Mouse (Mus musculus) retina, embryonic 14.5 days (tissue): ENCODE measurements around the gene Brd4.
A peak's percentile ranks its signal among the peaks of the same experiment; 100 is the strongest.

Experiments used
- DNase-seq: peaks from one replicate; pipeline ENCODE4 v3.0.0-alpha.2; 2015; ENCODE audit warnings: low spot score

Brd4 gene

GRCm38 (mm10) chr17:32280575-32280974 lies 3.9 kb downstream of the Brd4 start:
- DNase-seq: no peak

- DNase-seq: no peak
Observed at GRCm38 (mm10) chr17:32277201-32277600, 7.3 kb downstream of the Brd4 start.

GRCm38 (mm10) chr17:32275568-32275967 lies 9.0 kb downstream of the Brd4 start:
- DNase-seq: no peak

GRCm38 (mm10) chr17:32269151-32269550 lies 15.4 kb downstream of the Brd4 start:
- no peak for DNase-seq

- DNase-seq: no peak
Observed at GRCm38 (mm10) chr17:32268540-32268960, 16.0 kb downstream of the Brd4 start.

GRCm38 (mm10) chr17:32268096-32268495 lies 16.4 kb downstream of the Brd4 start:
- DNase-seq: peak; percentile 19

- no peak for DNase-seq
Observed at GRCm38 (mm10) chr17:32267617-32268016, 16.9 kb downstream of the Brd4 start.

- DNase-seq: no peak
Observed at GRCm38 (mm10) chr17:32263672-32264071, 20.9 kb downstream of the Brd4 start.

GRCm38 (mm10) chr17:32262831-32263559 lies 21.5 kb downstream of the Brd4 start:
- no peak for DNase-seq

- DNase-seq: no peak
Observed at GRCm38 (mm10) chr17:32258869-32259268, 25.7 kb downstream of the Brd4 start.

- no peak for DNase-seq
Observed at GRCm38 (mm10) chr17:32257944-32258343, 26.6 kb downstream of the Brd4 start.

- DNase-seq: no peak
Observed at GRCm38 (mm10) chr17:32257452-32257851, 27.1 kb downstream of the Brd4 start.

GRCm38 (mm10) chr17:32256896-32257295 lies 27.6 kb downstream of the Brd4 start:
- DNase-seq: no peak

GRCm38 (mm10) chr17:32253261-32253660 lies 31.3 kb downstream of the Brd4 start:
- DNase-seq: no peak

GRCm38 (mm10) chr17:32251827-32252470 lies 32.6 kb downstream of the Brd4 start:
- no peak for DNase-seq

GRCm38 (mm10) chr17:32250066-32250465 lies 34.5 kb downstream of the Brd4 start:
- no peak for DNase-seq

- DNase-seq: no peak
Observed at GRCm38 (mm10) chr17:32248192-32248591, 36.3 kb downstream of the Brd4 start.

GRCm38 (mm10) chr17:32247616-32248015 lies 36.9 kb downstream of the Brd4 start:
- DNase-seq: no peak

- no peak for DNase-seq
Observed at GRCm38 (mm10) chr17:32246117-32246516, 38.4 kb downstream of the Brd4 start.

GRCm38 (mm10) chr17:32240881-32241531 lies 43.5 kb downstream of the Brd4 start:
- DNase-seq: no peak

GRCm38 (mm10) chr17:32238589-32238988 lies 45.9 kb downstream of the Brd4 start:
- DNase-seq: no peak

GRCm38 (mm10) chr17:32235534-32236191 lies 48.9 kb downstream of the Brd4 start:
- DNase-seq: peak; percentile 34

- DNase-seq: no peak
Observed at GRCm38 (mm10) chr17:32233174-32233573, 51.3 kb downstream of the Brd4 start.
